Mouse (Mus musculus): ENCODE measurements around the gene Gdf5.

Gdf5 gene

DNA sequence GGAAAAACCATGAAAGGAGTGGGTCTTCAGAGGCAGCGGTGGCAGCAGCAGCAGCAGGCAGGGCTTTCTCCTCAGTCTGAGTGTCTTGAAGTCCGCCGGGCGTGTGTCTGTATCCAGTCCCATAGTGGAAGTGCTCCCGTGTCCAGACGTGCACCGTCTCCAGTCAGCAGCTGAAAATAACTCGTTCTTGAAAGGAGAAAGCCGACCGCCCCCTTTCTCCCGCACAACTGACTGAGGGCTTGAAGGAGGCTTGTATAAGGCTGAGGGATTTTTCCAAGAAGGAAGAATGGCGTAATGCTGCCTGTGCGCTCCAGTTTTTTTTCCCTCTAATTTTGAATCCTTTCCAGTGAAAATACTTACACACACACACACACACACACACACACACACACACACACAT lies at the start of gene Gdf5:
Gdf5 (minus strand) TSS at position 244 of the 400 bp plus-strand sequence.
- DNase-seq (ENCODE audit: low read depth, low spot score) = no peak

DNA sequence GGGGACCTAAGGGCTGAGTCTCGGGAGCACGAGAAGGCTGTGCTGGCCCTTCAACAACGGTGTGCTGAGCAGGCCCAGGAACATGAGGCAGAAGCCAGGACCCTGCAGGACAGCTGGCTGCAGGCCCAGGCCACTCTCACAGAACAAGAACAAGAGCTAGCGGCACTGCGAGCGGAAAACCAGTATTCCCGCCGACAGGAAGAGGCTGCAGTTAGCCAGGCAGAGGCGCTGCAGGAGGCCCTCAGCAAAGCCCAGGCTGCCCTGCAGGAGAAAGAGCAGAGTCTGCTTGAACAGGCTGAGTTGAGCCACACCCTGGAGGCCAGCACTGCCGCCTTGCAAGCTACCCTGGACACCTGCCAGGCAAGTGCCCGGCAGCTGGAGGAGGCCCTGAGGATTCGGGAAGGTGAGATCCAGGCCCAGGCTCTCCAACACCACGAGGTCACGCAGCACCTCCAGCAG lies 46.7 kb upstream of the Gdf5 start:
- DNase-seq (ENCODE audit: low read depth, low spot score) = no peak

DNA sequence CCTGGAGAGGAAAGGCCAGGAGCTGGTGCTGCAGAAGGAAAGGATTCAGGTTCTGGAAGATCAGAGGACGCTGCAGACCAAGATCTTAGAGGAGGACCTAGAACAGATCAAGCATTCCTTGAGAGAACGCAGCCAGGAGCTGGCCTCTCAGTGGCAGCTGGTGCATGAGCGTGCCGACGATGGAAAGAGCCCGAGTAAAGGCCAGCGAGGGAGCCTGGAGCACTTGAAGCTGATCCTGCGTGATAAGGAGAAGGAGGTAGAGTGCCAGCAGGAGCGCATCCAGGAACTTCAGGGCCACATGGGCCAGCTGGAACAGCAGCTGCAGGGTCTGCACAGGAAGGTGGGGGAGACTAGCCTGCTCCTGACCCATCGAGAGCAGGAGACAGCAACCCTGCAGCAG lies 46.0 kb upstream of the Gdf5 start:
- DNase-seq (ENCODE audit: low read depth, low spot score) = no peak

DNA sequence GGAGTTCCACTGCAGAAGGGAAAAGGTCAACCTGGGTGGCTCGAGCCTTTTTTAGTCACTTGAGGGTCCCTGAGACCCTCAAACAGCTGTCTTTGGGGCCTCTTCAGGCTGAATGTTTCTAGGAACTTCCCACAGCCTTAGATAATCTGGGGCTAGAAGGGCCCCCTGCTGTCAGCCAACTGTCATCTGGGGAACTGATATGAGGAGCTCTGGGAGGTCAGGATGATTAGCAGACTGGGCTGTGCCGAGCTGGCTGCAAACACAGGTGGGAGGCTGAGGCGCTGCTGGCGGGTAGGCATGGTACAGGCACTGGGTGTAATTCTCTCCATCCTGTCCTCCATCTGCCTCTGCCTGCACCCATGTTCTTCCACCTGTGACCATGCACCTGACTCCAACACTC lies 43.9 kb upstream of the Gdf5 start:
- no peak for DNase-seq (ENCODE audit: low read depth, low spot score)

DNA sequence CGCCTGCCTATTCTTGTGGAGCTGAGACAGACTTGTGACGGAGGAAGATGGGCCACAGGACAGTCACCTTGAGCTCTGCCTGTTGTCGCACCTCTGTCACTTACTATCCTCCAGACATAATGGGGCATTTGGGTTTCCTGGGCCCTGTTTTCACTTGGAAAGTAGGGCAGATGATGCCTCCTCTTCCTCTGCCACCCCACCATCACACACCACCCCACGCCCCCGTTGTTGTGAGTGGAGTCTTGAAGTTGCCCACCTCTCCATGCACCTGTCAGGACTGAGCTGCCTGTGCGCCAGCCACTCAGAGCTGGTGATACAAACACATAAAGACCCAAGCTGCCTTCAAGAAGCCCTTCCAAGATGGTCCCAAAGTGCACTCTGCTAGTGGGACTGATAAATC lies 42.0 kb upstream of the Gdf5 start:
- DNase-seq (ENCODE audit: low read depth, low spot score) = no peak

DNA sequence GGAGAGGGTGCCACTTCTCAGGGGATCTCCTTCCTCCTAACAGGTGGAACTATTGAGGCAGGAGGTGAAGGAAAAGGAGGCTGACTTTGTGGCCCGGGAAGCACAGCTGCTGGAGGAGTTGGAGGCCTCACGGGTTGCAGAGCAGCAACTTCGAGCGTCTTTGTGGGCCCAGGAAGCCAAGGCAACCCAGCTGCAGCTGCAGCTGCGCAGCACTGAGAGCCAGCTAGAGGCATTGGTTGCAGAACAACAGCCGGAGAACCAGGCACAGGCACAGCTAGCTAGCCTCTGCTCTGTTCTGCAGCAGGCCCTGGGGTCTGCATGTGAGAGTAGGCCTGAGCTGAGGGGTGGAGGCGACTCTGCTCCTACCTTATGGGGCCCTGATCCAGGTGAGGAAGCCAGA lies 40.6 kb upstream of the Gdf5 start:
- no peak for DNase-seq (ENCODE audit: low read depth, low spot score)

DNA sequence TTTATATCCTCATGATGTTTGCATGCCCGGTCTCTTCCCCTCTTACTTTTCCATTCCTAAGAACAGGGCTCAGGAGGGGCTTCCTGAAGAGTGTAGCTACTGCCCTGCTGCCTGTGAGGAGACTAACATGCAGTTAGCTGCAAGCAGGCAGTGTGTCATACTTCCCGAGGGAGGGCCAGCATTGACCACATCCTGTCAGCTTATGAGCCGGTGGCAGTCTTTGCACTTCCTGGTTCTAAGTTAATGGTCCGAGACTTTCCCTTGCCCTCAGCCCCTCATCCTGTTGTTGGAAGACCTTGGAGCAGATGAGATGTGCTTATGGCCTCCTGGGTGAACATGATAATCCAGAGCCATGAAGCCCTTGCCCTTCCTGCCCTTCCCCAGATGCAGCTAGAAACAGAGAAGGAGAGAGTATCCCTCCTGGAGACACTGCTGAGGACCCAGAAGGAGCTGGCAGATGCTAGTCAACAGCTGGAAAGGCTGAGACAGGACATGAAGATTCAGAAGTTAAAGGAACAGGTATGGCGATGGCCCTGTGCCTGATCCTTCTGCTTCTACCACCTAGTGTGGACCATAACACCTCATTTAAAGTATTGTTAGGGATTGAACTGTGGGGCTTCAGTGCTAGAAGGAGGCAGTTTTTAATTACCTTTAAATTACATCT lies 34.3 kb upstream of the Gdf5 start:
- no peak for DNase-seq (ENCODE audit: low read depth, low spot score)

DNA sequence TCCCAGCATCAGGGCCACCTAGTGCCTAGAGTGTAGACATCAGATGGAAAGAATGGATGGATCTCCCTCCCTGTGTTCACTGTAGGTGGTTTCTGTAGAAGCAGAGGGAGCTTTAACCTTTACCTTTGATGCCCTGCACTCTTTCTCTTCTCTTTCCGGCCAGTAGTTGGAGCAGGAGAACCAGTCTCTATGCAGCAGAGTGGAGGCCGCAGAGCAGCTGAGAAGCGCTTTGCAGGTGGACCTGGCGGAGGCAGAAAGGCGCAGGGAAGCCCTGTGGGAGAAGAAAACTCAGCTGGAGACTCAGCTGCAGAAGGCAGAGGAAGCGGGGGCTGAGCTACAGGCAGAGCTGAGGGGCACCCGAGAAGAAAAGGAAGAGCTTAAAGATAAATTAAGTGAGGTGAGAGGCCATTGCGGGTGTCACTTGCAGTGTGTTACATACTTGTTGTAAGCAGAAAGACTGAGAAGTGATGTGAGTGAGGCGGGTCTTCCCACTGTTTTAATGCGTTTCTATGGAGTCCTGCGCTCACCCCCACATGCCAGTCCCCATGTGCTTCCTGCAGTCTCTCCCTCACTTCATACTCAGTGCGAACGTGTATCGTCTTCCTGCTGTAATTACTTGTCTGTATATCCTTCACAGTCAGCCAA lies 29.0 kb upstream of the Gdf5 start:
- DNase-seq (ENCODE audit: low read depth, low spot score) = no peak

DNA sequence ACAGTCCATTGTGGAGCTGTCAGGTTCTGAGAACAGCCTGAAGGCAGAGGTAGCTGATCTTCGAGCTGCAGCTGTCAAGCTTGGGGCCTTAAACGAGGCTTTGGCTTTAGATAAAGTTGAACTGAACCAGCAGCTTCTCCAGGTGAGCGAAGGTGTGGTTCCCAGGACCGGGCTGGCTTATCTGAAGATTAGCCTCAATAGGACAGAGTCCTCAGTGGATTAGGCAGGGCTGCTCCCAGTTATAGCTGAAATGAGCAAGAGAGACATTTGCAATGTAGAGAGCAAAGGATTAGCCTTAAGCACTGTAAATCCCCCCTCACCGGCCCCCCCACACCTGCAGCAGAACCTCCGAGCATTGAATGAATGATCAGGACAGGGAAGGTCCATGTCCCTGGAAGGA lies 28.2 kb upstream of the Gdf5 start:
- DNase-seq (ENCODE audit: low read depth, low spot score) = no peak

DNA sequence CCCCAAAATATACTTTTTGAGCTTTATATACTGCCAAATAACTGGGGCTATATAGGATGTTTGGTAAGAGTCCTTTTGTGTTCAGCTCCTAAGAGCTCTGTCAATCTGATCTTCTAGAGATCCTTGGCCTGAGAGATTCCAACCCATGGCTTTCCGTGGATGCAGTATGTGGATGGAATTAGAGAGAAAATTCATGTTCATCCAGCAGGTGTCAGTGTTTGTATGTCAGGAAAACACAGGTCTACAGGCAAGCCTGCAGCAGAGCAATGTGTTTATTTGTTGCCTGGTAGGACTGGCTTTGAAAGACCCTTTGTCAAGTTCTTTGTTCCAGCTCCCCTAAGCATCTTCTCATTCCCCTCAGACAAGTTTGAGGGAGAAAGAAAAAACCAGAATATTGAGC lies 17.8 kb upstream of the Gdf5 start:
- DNase-seq (ENCODE audit: low read depth, low spot score) = no peak

DNA sequence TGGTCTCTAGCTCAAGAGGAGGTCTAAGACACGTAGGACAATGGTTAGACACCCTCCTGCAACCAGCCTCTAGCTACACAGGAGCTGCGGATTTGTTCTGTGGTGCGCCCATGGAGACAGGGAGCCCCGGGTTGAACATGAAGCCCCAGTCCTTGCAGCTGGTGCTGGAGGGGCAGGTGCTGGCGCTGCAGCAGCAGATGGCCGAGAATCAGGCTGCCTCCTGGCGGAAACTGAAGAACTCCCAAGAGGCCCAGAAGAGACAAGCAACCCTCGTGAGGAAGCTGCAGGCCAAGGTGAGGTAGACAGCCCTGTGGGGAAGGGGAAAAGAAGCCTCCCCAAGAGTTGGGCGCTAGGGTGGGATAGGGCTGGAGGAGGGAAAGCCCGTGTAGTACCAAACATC lies 16.7 kb upstream of the Gdf5 start:
- no peak for DNase-seq (ENCODE audit: low read depth, low spot score)

DNA sequence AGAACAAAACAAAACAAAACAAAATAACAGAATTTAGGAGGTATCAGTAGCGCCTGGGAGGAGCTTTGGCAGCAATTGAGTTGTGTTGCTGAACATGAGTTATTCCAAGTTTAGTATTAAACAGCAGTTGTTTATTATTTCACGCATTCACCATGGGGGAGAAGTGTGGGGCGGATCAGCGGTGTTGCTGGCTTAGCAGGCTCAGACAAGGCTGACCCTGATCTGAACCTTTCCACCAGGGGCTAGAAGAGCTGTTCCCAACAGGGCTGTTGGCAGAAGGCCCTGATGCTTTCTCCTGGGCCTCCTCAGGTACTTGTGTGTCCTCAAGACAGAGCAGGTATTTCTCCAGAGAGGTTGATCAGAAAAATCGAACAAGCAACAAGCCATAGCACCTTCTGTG lies 14.8 kb upstream of the Gdf5 start:
- DNase-seq (ENCODE audit: low read depth, low spot score) = no peak

DNA sequence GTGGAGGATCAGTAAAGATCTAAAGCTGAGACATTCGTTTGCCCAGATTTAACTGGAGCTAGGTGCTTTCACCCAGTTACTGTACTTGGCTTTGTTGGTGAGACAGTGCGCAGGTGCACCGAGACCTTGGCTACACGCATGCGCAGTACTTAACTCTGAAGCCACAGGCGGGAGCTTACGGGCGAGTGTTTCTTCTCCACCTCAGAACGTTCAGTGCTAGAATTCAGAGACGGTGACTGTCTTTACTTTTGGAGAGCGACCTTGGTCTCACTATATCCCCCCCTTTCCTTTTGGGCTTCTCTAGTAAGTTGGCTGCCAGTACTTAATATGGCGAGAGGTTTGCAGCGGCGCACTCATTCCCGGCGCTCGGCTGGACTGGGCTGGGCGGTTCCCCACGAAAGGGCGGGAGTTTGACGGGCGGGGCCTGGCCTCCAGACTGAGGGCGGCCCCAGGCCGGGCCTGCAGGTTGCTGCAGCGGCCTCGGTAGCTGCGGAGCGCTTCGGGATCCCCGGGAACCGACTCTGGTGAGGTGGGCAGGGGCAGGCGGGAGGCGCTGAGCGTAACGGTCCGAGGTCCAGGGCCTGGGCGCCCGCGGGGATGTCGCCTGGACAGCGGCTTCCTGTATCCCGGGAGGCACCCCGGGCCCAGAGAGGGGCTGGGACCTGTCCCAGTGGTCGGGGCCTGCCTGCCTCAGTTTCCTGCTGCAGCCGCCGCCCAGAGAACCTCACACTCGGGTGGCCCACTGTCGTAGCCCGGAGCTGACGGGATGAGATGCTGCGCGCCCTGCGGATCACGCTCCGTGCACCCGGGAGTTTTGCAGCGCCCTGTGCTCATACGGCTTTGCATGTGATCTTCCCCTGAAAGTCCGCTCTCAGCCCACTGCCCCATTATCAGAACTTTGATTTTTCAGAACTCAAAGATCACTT lies 11.2 kb upstream of the Gdf5 start, which contains the start of gene Cep250:
Cep250 (plus strand) TSS at position 325 of the 926 bp plus-strand sequence.
- peak; percentile 85 for DNase-seq (ENCODE audit: low read depth, low spot score)

DNA sequence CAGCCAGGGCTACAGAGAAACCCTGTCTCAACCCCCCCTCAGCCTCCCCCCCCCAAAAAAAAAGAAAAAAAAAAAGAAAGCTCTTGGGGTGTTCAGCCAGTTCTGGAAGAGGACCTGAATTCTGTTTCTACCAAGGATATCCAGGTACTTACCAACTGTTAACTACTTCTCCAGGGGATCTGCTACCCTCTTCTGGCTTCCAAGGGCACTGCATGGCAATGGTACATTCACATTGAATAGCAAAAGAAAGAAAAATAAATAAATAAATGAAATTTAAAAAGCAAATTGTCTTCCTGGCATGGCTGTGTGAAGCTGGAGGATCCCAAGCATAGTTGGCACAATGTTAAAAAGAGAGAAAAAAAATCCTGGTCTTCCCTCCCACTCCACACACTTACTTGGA lies 6.8 kb upstream of the Gdf5 start:
- no peak for DNase-seq (ENCODE audit: low read depth, low spot score)

DNA sequence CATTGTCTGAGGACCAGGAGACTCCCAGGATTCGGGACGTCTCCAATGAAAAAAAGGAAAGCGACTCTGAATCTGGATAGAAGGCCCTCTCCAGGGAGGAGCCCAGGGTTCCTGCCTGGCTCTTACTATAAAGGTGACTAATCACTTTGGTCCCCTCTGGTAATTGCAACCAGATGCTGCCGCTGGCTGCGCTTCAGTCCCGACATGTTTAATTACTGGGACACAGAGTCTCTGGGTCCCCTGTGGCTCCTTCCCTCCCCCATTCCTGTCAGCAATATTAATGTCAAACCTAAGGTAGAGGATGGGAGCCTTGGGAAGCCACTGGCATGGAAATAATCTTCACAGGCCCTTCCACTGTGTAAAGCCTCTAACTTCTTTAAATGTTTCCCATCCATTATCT lies 4.2 kb upstream of the Gdf5 start:
- peak; percentile 46 for DNase-seq (ENCODE audit: low read depth, low spot score)

DNA sequence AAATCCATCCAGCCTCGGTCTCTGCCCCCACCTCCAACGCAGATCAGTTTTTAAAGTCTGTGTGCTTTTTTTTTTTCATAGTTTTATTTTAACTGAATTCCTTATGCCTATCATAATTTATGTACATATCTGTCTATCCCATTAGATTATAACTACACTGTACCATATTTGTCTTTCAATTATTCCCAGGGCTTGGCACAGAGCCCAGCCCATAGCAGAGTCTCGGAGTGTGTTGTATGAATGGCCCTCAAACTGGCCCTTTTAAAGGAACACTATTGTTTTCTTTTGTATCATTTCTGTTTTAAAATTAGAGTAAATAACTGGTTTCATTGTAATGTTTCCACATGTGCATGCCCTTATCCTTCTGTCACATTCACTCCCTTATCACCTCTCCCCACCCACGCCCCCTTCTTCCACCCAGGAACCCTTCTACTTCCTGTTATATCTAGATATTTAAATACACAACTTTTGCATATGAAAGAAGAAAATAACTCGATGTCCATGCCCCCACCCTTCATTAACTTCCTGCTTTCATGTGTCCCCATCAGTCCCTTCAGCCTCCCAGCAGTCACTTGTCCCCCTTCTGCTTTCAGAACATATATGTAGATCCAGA lies 2.3 kb upstream of the Gdf5 start:
- no peak for DNase-seq (ENCODE audit: low read depth, low spot score)

DNA sequence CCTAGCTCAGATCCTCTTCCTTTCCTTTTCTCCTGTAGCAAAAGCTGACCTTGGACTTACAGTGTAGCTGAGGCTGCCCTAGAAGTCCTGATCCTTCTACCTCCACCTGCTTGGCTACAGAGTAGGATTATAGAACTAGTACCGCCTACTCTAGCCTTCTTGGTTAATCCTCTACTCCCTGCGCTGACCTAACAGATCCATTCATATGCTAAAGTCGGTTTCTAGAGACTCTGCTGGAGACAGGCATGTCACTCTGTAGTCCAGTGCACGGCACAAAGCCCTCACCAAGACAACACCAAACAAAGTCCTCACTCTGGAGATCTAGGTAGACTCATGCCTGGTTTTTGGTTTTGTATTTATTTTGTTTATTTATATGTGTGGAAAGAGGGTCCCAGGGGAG lies 1.3 kb upstream of the Gdf5 start:
- no peak for DNase-seq (ENCODE audit: low read depth, low spot score)

DNA sequence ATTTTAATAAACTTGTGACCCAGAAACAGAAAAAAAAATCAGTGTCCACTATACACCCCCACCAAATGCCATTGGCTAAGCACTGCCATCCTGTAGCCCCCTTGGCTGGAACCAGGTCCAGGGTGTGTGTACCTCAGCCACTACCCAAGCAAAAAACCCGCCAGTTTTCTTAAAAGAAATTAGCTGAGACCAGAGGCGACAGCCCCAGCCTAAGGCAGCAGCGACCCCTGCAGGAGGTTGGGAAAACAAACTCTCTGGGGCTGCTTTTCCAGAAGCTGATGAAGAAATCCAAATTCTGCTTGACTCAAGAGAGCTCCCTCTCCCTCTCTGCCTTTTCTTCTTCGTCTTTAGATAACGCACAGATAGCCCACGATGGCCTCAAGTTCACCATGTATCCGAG lies 902 bp upstream of the Gdf5 start:
- DNase-seq (ENCODE audit: low read depth, low spot score) = peak; percentile 63

DNA sequence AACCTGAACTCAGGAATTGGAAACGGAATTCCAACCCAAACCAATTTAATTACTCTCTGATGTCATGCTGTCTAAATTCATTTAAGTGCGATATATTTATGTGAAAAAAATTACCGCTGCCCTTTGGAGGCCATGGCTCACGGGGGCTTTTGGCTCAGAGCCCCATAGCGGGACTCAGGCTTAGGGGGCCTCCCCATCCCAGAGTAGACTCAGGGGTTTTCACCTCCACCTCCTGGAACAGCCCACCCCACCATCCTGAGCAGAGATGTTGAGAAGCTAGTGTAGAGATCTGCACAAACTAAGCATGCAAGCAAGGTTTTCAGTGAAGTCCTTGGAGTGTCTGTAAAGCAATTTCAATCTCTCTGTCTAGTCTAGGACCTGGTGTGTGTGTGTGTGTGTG lies 413 bp upstream of the Gdf5 start:
- no peak for DNase-seq (ENCODE audit: low read depth, low spot score)

DNA sequence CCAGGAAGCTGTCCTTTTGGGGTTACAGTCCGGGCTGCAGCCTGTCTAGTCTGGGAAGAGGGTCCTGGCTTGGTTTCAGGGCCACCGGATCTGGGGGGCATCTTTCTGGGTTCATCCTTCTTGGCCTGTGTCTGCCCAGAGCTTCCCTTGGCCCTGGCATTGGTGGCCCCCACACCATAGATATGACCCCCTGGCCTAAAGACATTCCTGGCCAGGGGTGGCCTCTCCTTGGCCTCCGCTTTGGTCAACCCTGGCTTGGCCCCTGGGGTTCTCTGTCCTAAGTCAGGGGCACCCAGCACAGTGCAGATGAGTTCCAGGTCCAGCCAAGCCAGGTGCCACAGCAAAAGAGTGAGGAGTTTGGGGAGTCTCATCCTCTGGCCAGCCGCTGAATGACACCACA lies 482 bp downstream of the Gdf5 start:
- DNase-seq (ENCODE audit: low read depth, low spot score) = no peak

DNA sequence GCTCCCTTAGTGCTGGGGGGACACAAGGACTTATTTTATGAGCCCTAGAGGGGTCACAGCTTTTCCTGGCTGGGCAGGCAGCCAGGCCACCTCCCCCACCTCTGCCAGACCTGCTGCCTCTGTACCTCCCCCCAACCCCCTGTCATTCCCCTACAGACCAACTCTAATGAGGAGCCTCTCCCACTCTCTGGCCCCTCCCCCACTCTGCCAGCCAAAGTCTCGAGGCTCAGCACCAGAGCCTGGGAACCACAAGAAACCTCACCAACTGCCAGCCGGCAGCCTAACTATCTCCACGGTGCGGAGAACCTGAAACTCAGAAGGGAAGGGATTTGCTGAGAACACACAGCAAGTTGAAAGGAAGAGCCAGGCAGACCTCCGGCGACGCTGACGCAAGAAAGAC lies 1.7 kb downstream of the Gdf5 start:
- DNase-seq (ENCODE audit: low read depth, low spot score) = no peak
